Mouse (Mus musculus): Measurements from ENCODE around the gene Rabep2. TPM values are rescaled to one million over a fixed set of nuclear protein-coding genes. Genes with fewer than 3 reads are reported as not detected.

Gene Rabep2
- total and polyA plus RNA-seq, 3 experiments = 33.7 to 38.5 (median 35.7) TPM

- DNase-seq (ENCODE audit: extremely low read depth) = no peak
- dilution Hi-C loops (cut with MboI; ENCODE audit: extremely low pct_ligation_motif_present, extremely low pct_unique_long_range_greater_than_20kb, low sequenced_read_pairs) = no loop called here
- no peak for TF ChIP-seq CHD1 (IDR thresholded peaks at IDR 0.05; ENCODE audit: low read depth, low read length)
- no peak for TF ChIP-seq USF2 (conservative IDR thresholded peaks at IDR 0.05; ENCODE audit: low read depth, low read length)
- TF ChIP-seq JUN (IDR thresholded peaks at IDR 0.05; ENCODE audit: insufficient read depth, low read depth, low read length) = no peak
- no peak for TF ChIP-seq MAFK (IDR thresholded peaks at IDR 0.05; ENCODE audit: insufficient replicate concordance, low read length)
- no peak for TF ChIP-seq TCF12 (IDR thresholded peaks at IDR 0.05; ENCODE audit: low read depth, low read length)
- no peak for TF ChIP-seq CTCF (conservative IDR thresholded peaks at IDR 0.05 in 1 of 2, IDR thresholded peaks at IDR 0.05 in 1 of 2; ENCODE audit: low read depth in 2 of 2, low read length in 2 of 2)
- TF ChIP-seq RAD21 (IDR thresholded peaks at IDR 0.05; ENCODE audit: low read depth, low read length) = no peak
- TF ChIP-seq SMC3 (IDR thresholded peaks at IDR 0.05; ENCODE audit: low read depth, low read length) = no peak
- no peak for TF ChIP-seq ZC3H11A (IDR thresholded peaks at IDR 0.05; ENCODE audit: low read depth, low read length)
- TF ChIP-seq GABPA (IDR thresholded peaks at IDR 0.05; ENCODE audit: insufficient replicate concordance, low read depth, low read length) = no peak
- no peak for TF ChIP-seq NRF1 (IDR thresholded peaks at IDR 0.05; ENCODE audit: low read depth, low read length)
- no peak for TF ChIP-seq RCOR1 (conservative IDR thresholded peaks at IDR 0.05; ENCODE audit: low read depth, low read length)
These were observed 69.4 kb downstream of the Rabep2 start for GRCm38 (mm10) chr7:126497966-126498365.

More at GRCm38 (mm10) chr7:126497966-126498365, 69.4 kb downstream of the Rabep2 start:
- no peak overlapping the region for H3K4me3 ChIP-seq (replicated peaks in 1 of 3; ENCODE audit: low read depth in 2 of 3, low read length in 2 of 3, poor library complexity in 1 of 3)
- H3K4me2 ChIP-seq (ENCODE audit: insufficient read depth, low read depth, poor library complexity, severe bottlenecking) = no peak overlapping the region
- H3K9ac ChIP-seq (ENCODE audit: insufficient read depth, low read depth) = no peak overlapping the region
- H3K36me3 ChIP-seq (replicated peaks in 1 of 2; ENCODE audit: control insufficient read depth in 1 of 2, insufficient read depth in 1 of 2, low read length in 1 of 2) = peaks cover 76 to 83% of the 10 kb centered on the region in 2 experiments
- H3K27ac ChIP-seq (ENCODE audit: insufficient read depth, low read depth) = no peak overlapping the region
- peaks cover 45% of the 10 kb centered on the region for H3K79me2 ChIP-seq (replicated peaks; ENCODE audit: control insufficient read depth, extremely low read depth, insufficient read depth, poor library complexity, severe bottlenecking)
- peaks cover 8 to 65% of the 10 kb centered on the region in 2 experiments for H3K4me1 ChIP-seq (ENCODE audit: control insufficient read depth in 1 of 2, insufficient read depth in 2 of 2)
- no peaks in the 10 kb centered on the region for H3K9me3 ChIP-seq (replicated peaks; ENCODE audit: low read length)
- in situ Hi-C loops (cut with MboI; ENCODE audit: low pct_ligation_motif_present, low pct_unique_long_range_greater_than_20kb, low sequenced_read_pairs) = no loop called here
- no peaks in the 10 kb centered on the region for H3K27me3 ChIP-seq (replicated peaks)

Other genes with a start within 250 kb of the Rabep2 start
- gene Xpo6, start 228.3 kb upstream of the Rabep2 start, total RNA-seq (2012; rRNA removed) = 79.1 and 81.6 TPM in 2 replicates
- gene Xpo6, start 228.3 kb upstream of the Rabep2 start, total RNA-seq (2014; rRNA removed) = 49.9 and 53.7 TPM in 2 replicates
- gene Xpo6, start 228.3 kb upstream of the Rabep2 start, polyA plus RNA-seq (2012; ENCODE audit: insufficient read length, low read depth) = 106 and 149 TPM in 2 replicates
- 4.5 and 4.7 TPM in 2 replicates for gene Sbk1, start 156.1 kb upstream of the Rabep2 start, total RNA-seq (2012; rRNA removed)
- 1.6 and 2.1 TPM in 2 replicates for gene Sbk1, start 156.1 kb upstream of the Rabep2 start, total RNA-seq (2014; rRNA removed)
- 3.4 and 4.2 TPM in 2 replicates for gene Sbk1, start 156.1 kb upstream of the Rabep2 start, polyA plus RNA-seq (2012; ENCODE audit: insufficient read length, low read depth)
- 0.42 TPM in 2 replicates for gene Lat, start 59.2 kb upstream of the Rabep2 start, total RNA-seq (2012; rRNA removed)
- 0.55 TPM in 1 of 2 replicates, not detected in the other for gene Lat, start 59.2 kb upstream of the Rabep2 start, total RNA-seq (2014; rRNA removed)
- 1.1 and 1.2 TPM in 2 replicates for gene Lat, start 59.2 kb upstream of the Rabep2 start, polyA plus RNA-seq (2012; ENCODE audit: insufficient read length, low read depth)
- 38.4 and 42.6 TPM in 2 replicates for gene Spns1, start 51.3 kb upstream of the Rabep2 start, total RNA-seq (2012; rRNA removed)
- gene Spns1, start 51.3 kb upstream of the Rabep2 start, total RNA-seq (2014; rRNA removed) = 36.4 and 45.3 TPM in 2 replicates
- 37.8 and 61.7 TPM in 2 replicates for gene Spns1, start 51.3 kb upstream of the Rabep2 start, polyA plus RNA-seq (2012; ENCODE audit: insufficient read length, low read depth)
- 7.8 and 8.8 TPM in 2 replicates for gene Nfatc2ip, start 32.0 kb upstream of the Rabep2 start, total RNA-seq (2012; rRNA removed)
- gene Nfatc2ip, start 32.0 kb upstream of the Rabep2 start, total RNA-seq (2014; rRNA removed) = 15.0 and 16.8 TPM in 2 replicates
- gene Nfatc2ip, start 32.0 kb upstream of the Rabep2 start, polyA plus RNA-seq (2012; ENCODE audit: insufficient read length, low read depth) = 13.0 and 13.9 TPM in 2 replicates
- 132 and 143 TPM in 2 replicates for gene Cd19, start 13.9 kb upstream of the Rabep2 start, total RNA-seq (2012; rRNA removed)
- 139 and 141 TPM in 2 replicates for gene Cd19, start 13.9 kb upstream of the Rabep2 start, total RNA-seq (2014; rRNA removed)
- 199 and 234 TPM in 2 replicates for gene Cd19, start 13.9 kb upstream of the Rabep2 start, polyA plus RNA-seq (2012; ENCODE audit: insufficient read length, low read depth)
- gene Atp2a1, start 34.3 kb downstream of the Rabep2 start, total RNA-seq (2012; rRNA removed) = 0.25 and 0.38 TPM in 2 replicates
- not detected in 2 replicates for gene Atp2a1, start 34.3 kb downstream of the Rabep2 start, total RNA-seq (2014; rRNA removed)
- gene Atp2a1, start 34.3 kb downstream of the Rabep2 start, polyA plus RNA-seq (2012; ENCODE audit: insufficient read length, low read depth) = 0.74 and 0.75 TPM in 2 replicates
- 11.8 and 13.4 TPM in 2 replicates for gene Sh2b1, start 46.7 kb downstream of the Rabep2 start, total RNA-seq (2012; rRNA removed)
- gene Sh2b1, start 46.7 kb downstream of the Rabep2 start, total RNA-seq (2014; rRNA removed) = 5.2 and 5.5 TPM in 2 replicates
- 31.3 and 34.1 TPM in 2 replicates for gene Sh2b1, start 46.7 kb downstream of the Rabep2 start, polyA plus RNA-seq (2012; ENCODE audit: insufficient read length, low read depth)
- 156 and 183 TPM in 2 replicates for gene Tufm, start 58.6 kb downstream of the Rabep2 start, total RNA-seq (2012; rRNA removed)
- 115 and 123 TPM in 2 replicates for gene Tufm, start 58.6 kb downstream of the Rabep2 start, total RNA-seq (2014; rRNA removed)
- 219 and 224 TPM in 2 replicates for gene Tufm, start 58.6 kb downstream of the Rabep2 start, polyA plus RNA-seq (2012; ENCODE audit: insufficient read length, low read depth)
- gene Atxn2l, start 74.7 kb downstream of the Rabep2 start, total RNA-seq (2012; rRNA removed) = 42.4 and 64.2 TPM in 2 replicates
- gene Atxn2l, start 74.7 kb downstream of the Rabep2 start, total RNA-seq (2014; rRNA removed) = 16.5 and 18.8 TPM in 2 replicates
- gene Atxn2l, start 74.7 kb downstream of the Rabep2 start, polyA plus RNA-seq (2012; ENCODE audit: insufficient read length, low read depth) = 104 and 122 TPM in 2 replicates
- 246 and 276 TPM in 2 replicates for gene Eif3c, start 137.7 kb downstream of the Rabep2 start, total RNA-seq (2012; rRNA removed)
- 194 and 202 TPM in 2 replicates for gene Eif3c, start 137.7 kb downstream of the Rabep2 start, total RNA-seq (2014; rRNA removed)
- gene Eif3c, start 137.7 kb downstream of the Rabep2 start, polyA plus RNA-seq (2012; ENCODE audit: insufficient read length, low read depth) = 330 and 348 TPM in 2 replicates
- 1.3 and 1.8 TPM in 2 replicates for gene Apobr, start 156.2 kb downstream of the Rabep2 start, total RNA-seq (2012; rRNA removed)
- 1.5 and 1.6 TPM in 2 replicates for gene Apobr, start 156.2 kb downstream of the Rabep2 start, total RNA-seq (2014; rRNA removed)
- gene Apobr, start 156.2 kb downstream of the Rabep2 start, polyA plus RNA-seq (2012; ENCODE audit: insufficient read length, low read depth) = 9.7 and 10.1 TPM in 2 replicates
- gene Cln3, start 157.1 kb downstream of the Rabep2 start, total RNA-seq (2012; rRNA removed) = 20.7 and 21.9 TPM in 2 replicates
- 19.1 and 19.2 TPM in 2 replicates for gene Cln3, start 157.1 kb downstream of the Rabep2 start, total RNA-seq (2014; rRNA removed)
- gene Cln3, start 157.1 kb downstream of the Rabep2 start, polyA plus RNA-seq (2012; ENCODE audit: insufficient read length, low read depth) = 46.2 and 47.2 TPM in 2 replicates
- gene Il27, start 166.2 kb downstream of the Rabep2 start, total RNA-seq (2012; rRNA removed) = not detected in 2 replicates
- gene Il27, start 166.2 kb downstream of the Rabep2 start, total RNA-seq (2014; rRNA removed) = not detected in 2 replicates
- gene Il27, start 166.2 kb downstream of the Rabep2 start, polyA plus RNA-seq (2012; ENCODE audit: insufficient read length, low read depth) = 0.31 TPM in 1 of 2 replicates, not detected in the other
- gene Nupr1, start 202.1 kb downstream of the Rabep2 start, total RNA-seq (2012; rRNA removed) = 4.9 and 13.9 TPM in 2 replicates
- 5.5 and 6.4 TPM in 2 replicates for gene Nupr1, start 202.1 kb downstream of the Rabep2 start, total RNA-seq (2014; rRNA removed)
- 12.5 and 13.5 TPM in 2 replicates for gene Nupr1, start 202.1 kb downstream of the Rabep2 start, polyA plus RNA-seq (2012; ENCODE audit: insufficient read length, low read depth)
- gene Sgf29, start 220.6 kb downstream of the Rabep2 start, total RNA-seq (2012; rRNA removed) = 45.9 and 55.6 TPM in 2 replicates
- 20.5 and 31.7 TPM in 2 replicates for gene Sgf29, start 220.6 kb downstream of the Rabep2 start, total RNA-seq (2014; rRNA removed)
- gene Sgf29, start 220.6 kb downstream of the Rabep2 start, polyA plus RNA-seq (2012; ENCODE audit: insufficient read length, low read depth) = 70.0 and 71.7 TPM in 2 replicates
- 0.17 and 0.34 TPM in 2 replicates for gene Sult1a1, start 247.7 kb downstream of the Rabep2 start, total RNA-seq (2012; rRNA removed)
- gene Sult1a1, start 247.7 kb downstream of the Rabep2 start, total RNA-seq (2014; rRNA removed) = 0.80 and 0.87 TPM in 2 replicates
- gene Sult1a1, start 247.7 kb downstream of the Rabep2 start, polyA plus RNA-seq (2012; ENCODE audit: insufficient read length, low read depth) = 0.87 and 1.4 TPM in 2 replicates

Measured in CH12.LX (cell line).